ENCODE assay signal across 12 mouse cellular contexts in the genomic region with DNA sequence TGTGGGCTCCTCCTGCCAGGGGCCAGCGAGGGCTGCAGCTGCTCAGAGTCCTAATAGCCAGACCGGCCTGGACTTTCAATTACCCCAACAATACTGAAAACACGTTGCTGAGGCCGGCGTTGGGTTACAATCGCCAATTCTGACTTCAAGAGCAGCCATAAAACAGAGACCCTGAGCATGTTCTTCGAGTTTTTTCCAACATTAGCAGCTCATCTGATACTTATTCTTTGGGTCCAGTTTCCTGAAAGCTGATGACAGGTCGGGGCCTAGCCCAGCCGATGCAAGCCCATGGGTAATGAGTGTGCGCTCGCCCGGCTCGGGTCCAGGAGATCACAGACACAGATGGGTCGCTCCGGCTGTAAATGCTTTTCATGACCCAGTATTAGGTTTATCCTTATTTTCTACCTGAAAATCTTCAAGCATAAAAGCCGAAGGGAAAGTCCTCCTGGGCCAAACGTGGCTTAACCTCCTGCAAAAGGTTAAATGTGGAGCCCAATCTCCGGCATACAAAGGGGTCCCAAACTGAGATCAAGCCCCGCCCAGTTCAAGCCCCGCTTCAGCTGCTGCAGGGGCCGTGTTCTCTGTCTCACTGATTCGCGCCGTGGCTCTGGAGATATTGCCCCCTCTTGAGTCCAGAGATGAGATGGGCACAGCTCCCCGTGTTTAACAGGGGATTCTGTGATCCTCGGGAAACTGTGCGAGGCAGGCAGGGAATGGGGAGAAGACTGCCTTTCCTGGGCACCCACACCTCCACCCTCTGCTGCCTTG.
DNase-seq lines count a peak whose midpoint lies in the region; ATAC-seq and TF ChIP-seq lines count a peak whose summit lies in the region.
"Had no signal": no experiment of that assay in that cellular context is flagged by ENCODE, and none has a peak within 500 bp of the region (broad histone marks: within the 10 kb centered on the region; RNA-seq: fewer than 3 reads in every experiment).

No protein-coding gene starts in this region.

- peak; percentile 7 for DNase-seq in gastrocnemius, postnatal 14 days
- DNase-seq in gastrocnemius, adult 8-10 months (ENCODE audit: low spot score in 2 of 2), result no peak
- DNase-seq in kidney, postnatal 0 days (ENCODE audit: low spot score), result peak; percentile 47
- no peak for DNase-seq in kidney, postnatal 25 days
- DNase-seq in embryonic facial prominence, embryonic 14.5 days (ENCODE audit: low spot score), result no peak
- no peak for DNase-seq in midbrain, postnatal 0 days (ENCODE audit: low spot score)
- DNase-seq in left cerebral cortex, adult 2 months (ENCODE audit: extremely low spot score in 1 of 2, low spot score in 2 of 2), result no peak
- no peak for DNase-seq in left cerebral cortex, postnatal 14 days (ENCODE audit: low spot score in 2 of 2)
- DNase-seq: B cell, adult 2 months; cerebellum, postnatal 25 days had no signal

- H3K4me1 ChIP-seq in kidney, postnatal 0 days (replicated peaks; ENCODE audit: insufficient read depth, low read length), result no peaks in the 10 kb centered on the region; the same call in 1 of the 2 replicates
- H3K4me1 ChIP-seq in embryonic facial prominence, embryonic 14.5 days (ENCODE audit: control insufficient read depth, insufficient read depth, low read length), result peaks cover 13% of the 10 kb centered on the region
- H3K4me1 ChIP-seq in midbrain, postnatal 0 days (ENCODE audit: insufficient read depth, low read length), result no peaks in the 10 kb centered on the region
- H3K4me1 ChIP-seq: megakaryocyte, embryonic 14.5 days had no signal

- no peaks in the 10 kb centered on the region for H3K36me3 ChIP-seq in kidney, postnatal 0 days (ENCODE audit: insufficient read depth, low read length)
- H3K36me3 ChIP-seq in embryonic facial prominence, embryonic 14.5 days (ENCODE audit: control insufficient read depth, insufficient read depth, low read length), result no peaks in the 10 kb centered on the region
- H3K36me3 ChIP-seq in midbrain, postnatal 0 days (ENCODE audit: insufficient read depth, low read length), result no peaks in the 10 kb centered on the region

- intact Hi-C loops in gastrocnemius, postnatal 14 days (cut with DNase I; ENCODE audit: low total_unique reads), result no loop called here
- intact Hi-C loops in left cerebral cortex, adult 2 months (cut with DNase I), result no loop called here
- intact Hi-C loops in left cerebral cortex, postnatal 14 days (cut with DNase I), result no loop called here

- WGBS in kidney, postnatal 0 days, result 16% methylated on average over 27 of the region's 27 CpGs
- WGBS in embryonic facial prominence, embryonic 14.5 days, result 30% methylated on average over 27 of the region's 27 CpGs
- WGBS in midbrain, postnatal 0 days, result 53% methylated on average over 27 of the region's 27 CpGs

- no peak overlapping the region for H3K4me3 ChIP-seq in kidney, postnatal 0 days (replicated peaks; ENCODE audit: low read depth, low read length)
- no peak overlapping the region for H3K4me3 ChIP-seq in embryonic facial prominence, embryonic 14.5 days (ENCODE audit: low read depth, low read length)
- H3K4me3 ChIP-seq in midbrain, postnatal 0 days (ENCODE audit: low read depth, low read length), result no peak overlapping the region
- no peak overlapping the region for H3K4me3 ChIP-seq in left cerebral cortex, adult 2 months
- H3K4me3 ChIP-seq: layer of hippocampus, adult 2 months; megakaryocyte, embryonic 14.5 days had no signal

- ATAC-seq in kidney, postnatal 0 days (replicated peaks; ENCODE audit: low FRiP score, low read depth), result no peak
- ATAC-seq in embryonic facial prominence, embryonic 14.5 days (ENCODE audit: low read depth), result no peak
- no peak for ATAC-seq in midbrain, postnatal 0 days (ENCODE audit: low FRiP score)

- H3K27ac ChIP-seq in kidney, postnatal 0 days, result no peak overlapping the region
- no peak overlapping the region for H3K27ac ChIP-seq in embryonic facial prominence, embryonic 14.5 days (replicated peaks; ENCODE audit: low read depth, low read length)
- H3K27ac ChIP-seq in midbrain, postnatal 0 days (ENCODE audit: low read depth, low read length), result no peak overlapping the region
- no peak overlapping the region for H3K27ac ChIP-seq in left cerebral cortex, adult 2 months
- H3K27ac ChIP-seq: layer of hippocampus, adult 2 months had no signal

- H3K9me3 ChIP-seq in kidney, postnatal 0 days (replicated peaks; ENCODE audit: low read length), result no peaks in the 10 kb centered on the region
- H3K9me3 ChIP-seq in embryonic facial prominence, embryonic 14.5 days (ENCODE audit: control insufficient read depth, low read length), result no peaks in the 10 kb centered on the region
- H3K9me3 ChIP-seq in midbrain, postnatal 0 days (ENCODE audit: low read length), result no peaks in the 10 kb centered on the region
- H3K9me3 ChIP-seq: megakaryocyte, embryonic 14.5 days had no signal

- TF ChIP-seq CTCF in kidney, postnatal 0 days (IDR thresholded peaks at IDR 0.05; ENCODE audit: low read depth), result peak; percentile 14; the same call in 1 of the 2 replicates
- TF ChIP-seq CTCF in midbrain, postnatal 0 days (IDR thresholded peaks at IDR 0.05), result peak; percentile 48
- TF ChIP-seq CTCF in left cerebral cortex, adult 2 months (IDR thresholded peaks at IDR 0.05), result no peak; the same call in 1 of the 2 replicates

- no peak overlapping the region for H3K4me2 ChIP-seq in kidney, postnatal 0 days (ENCODE audit: low read length)
- peak overlapping the region; percentile 30 for H3K4me2 ChIP-seq in embryonic facial prominence, embryonic 14.5 days (ENCODE audit: low read depth, low read length)
- 0 out of 2 replicates have a peak overlapping the region, but pooled peaks have one; percentile 0 for H3K4me2 ChIP-seq in midbrain, postnatal 0 days (ENCODE audit: low read depth, low read length, poor library complexity, severe bottlenecking)

- no peak overlapping the region for H3K9ac ChIP-seq in kidney, postnatal 0 days (ENCODE audit: low read depth, low read length)
- H3K9ac ChIP-seq in embryonic facial prominence, embryonic 14.5 days (ENCODE audit: low read depth, low read length), result no peak overlapping the region
- no peak overlapping the region for H3K9ac ChIP-seq in midbrain, postnatal 0 days (replicated peaks; ENCODE audit: low read length, poor library complexity, severe bottlenecking)

- peaks cover 8% of the 10 kb centered on the region; the same call in 1 of the 2 replicates for H3K27me3 ChIP-seq in kidney, postnatal 0 days (ENCODE audit: insufficient read depth, low read length)
- no peaks in the 10 kb centered on the region; the same call in 1 of the 2 replicates for H3K27me3 ChIP-seq in embryonic facial prominence, embryonic 14.5 days (replicated peaks; ENCODE audit: control insufficient read depth, insufficient read depth, low read length)
- H3K27me3 ChIP-seq in midbrain, postnatal 0 days (ENCODE audit: insufficient read depth, low read length), result peaks cover 7% of the 10 kb centered on the region; the same call in 1 of the 2 replicates

Comparison
In these comparisons a context has a peak if more than half of its experiments do, and no peak if none do; other contexts are left out.
1. DNase-seq: peak in gastrocnemius, postnatal 14 days (single experiment) and kidney, postnatal 0 days (single experiment); none in gastrocnemius, adult 8-10 months (0 of 2), kidney, postnatal 25 days (0 of 2), embryonic facial prominence, embryonic 14.5 days (single experiment), midbrain, postnatal 0 days (single experiment), left cerebral cortex, adult 2 months (0 of 2) and left cerebral cortex, postnatal 14 days (0 of 2).